Mouse (Mus musculus): ENCODE measurements at regions not wholly inside any gene's neighbourhood (a gene's known extent, or its start where the extent isn't known, plus 50 kb on each side); places are given as distances from the start of the nearest gene placed in this dataset.
A peak's percentile ranks its signal among the peaks of the same experiment; 100 is the strongest.

GRCm38 (mm10) chr15:51594060-51594459, 2290.6 kb upstream of the Gm7489 start:
- no peaks in the 10 kb centered on the region for H3K27me3 ChIP-seq (replicated peaks; ENCODE audit: control insufficient read depth, insufficient read depth, low read length)
- no peak overlapping the region for H3K4me2 ChIP-seq
- WGBS, result 57% methylated on average over 5 of the region's 5 CpGs
- no peak overlapping the region for H3K4me3 ChIP-seq (ENCODE audit: low read depth, low read length)
- H3K36me3 ChIP-seq (ENCODE audit: control insufficient read depth, insufficient read depth, low read length), result no peaks in the 10 kb centered on the region
- no peak overlapping the region for H3K27ac ChIP-seq (ENCODE audit: low read depth, low read length)
- no peaks in the 10 kb centered on the region for H3K9me3 ChIP-seq (ENCODE audit: control insufficient read depth, low read length)
- no peaks in the 10 kb centered on the region for H3K4me1 ChIP-seq (replicated peaks; ENCODE audit: control insufficient read depth, insufficient read depth, low read length)
- ATAC-seq (replicated peaks; ENCODE audit: low FRiP score) (no peak), DNase-seq (ENCODE audit: low spot score) (no peak)
- H3K9ac ChIP-seq (ENCODE audit: low read depth, low read length), result no peak overlapping the region

- H3K27me3 ChIP-seq (replicated peaks; ENCODE audit: control insufficient read depth, insufficient read depth, low read length), result no peaks in the 10 kb centered on the region
- H3K9ac ChIP-seq (ENCODE audit: low read depth, low read length), result no peak overlapping the region
- H3K4me3 ChIP-seq (ENCODE audit: low read depth, low read length), result no peak overlapping the region
- no peak overlapping the region for H3K27ac ChIP-seq (ENCODE audit: low read depth, low read length)
- WGBS, result 62% methylated on average over 1 of the region's 1 CpGs
- no peak overlapping the region for H3K4me2 ChIP-seq
- no peaks in the 10 kb centered on the region for H3K36me3 ChIP-seq (ENCODE audit: control insufficient read depth, insufficient read depth, low read length)
- H3K9me3 ChIP-seq (ENCODE audit: control insufficient read depth, low read length), result no peaks in the 10 kb centered on the region
- no peak for ATAC-seq (replicated peaks; ENCODE audit: low FRiP score)
- no peak for DNase-seq (ENCODE audit: low spot score)
- H3K4me1 ChIP-seq (replicated peaks; ENCODE audit: control insufficient read depth, insufficient read depth, low read length), result no peaks in the 10 kb centered on the region
Measured at GRCm38 (mm10) chr15:51595655-51596054, 2289.1 kb upstream of the Gm7489 start.

GRCm38 (mm10) chr15:51597841-51598240, 2286.9 kb upstream of the Gm7489 start:
- Histone ChIP-seq H3K27ac (ENCODE audit: low read depth, low read length) (no peak overlapping the region), H3K9me3 (ENCODE audit: control insufficient read depth, low read length) (no peaks in the 10 kb centered on the region), H3K27me3 (replicated peaks; ENCODE audit: control insufficient read depth, insufficient read depth, low read length) (no peaks in the 10 kb centered on the region), H3K4me1 (replicated peaks; ENCODE audit: control insufficient read depth, insufficient read depth, low read length) (no peaks in the 10 kb centered on the region), H3K9ac (ENCODE audit: low read depth, low read length) (no peak overlapping the region), H3K4me3 (ENCODE audit: low read depth, low read length) (no peak overlapping the region), H3K36me3 (ENCODE audit: control insufficient read depth, insufficient read depth, low read length) (no peaks in the 10 kb centered on the region), H3K4me2 (no peak overlapping the region)
- ATAC-seq (replicated peaks; ENCODE audit: low FRiP score) (no peak), DNase-seq (ENCODE audit: low spot score) (no peak)
- WGBS, result 76% methylated on average over 3 of the region's 3 CpGs

GRCm38 (mm10) chr15:51601128-51601855, 2283.4 kb upstream of the Gm7489 start:
- Histone ChIP-seq H3K4me2 (no peak overlapping the region), H3K27ac (ENCODE audit: low read depth, low read length) (no peak overlapping the region), H3K9ac (ENCODE audit: low read depth, low read length) (no peak overlapping the region), H3K9me3 (ENCODE audit: control insufficient read depth, low read length) (no peaks in the 10 kb centered on the region), H3K27me3 (replicated peaks; ENCODE audit: control insufficient read depth, insufficient read depth, low read length) (no peaks in the 10 kb centered on the region), H3K4me3 (ENCODE audit: low read depth, low read length) (no peak overlapping the region), H3K36me3 (ENCODE audit: control insufficient read depth, insufficient read depth, low read length) (no peaks in the 10 kb centered on the region), H3K4me1 (replicated peaks; ENCODE audit: control insufficient read depth, insufficient read depth, low read length) (no peaks in the 10 kb centered on the region)
- 62% methylated on average over 10 of the region's 10 CpGs for WGBS
- no peak for DNase-seq (ENCODE audit: low spot score)
- ATAC-seq (replicated peaks; ENCODE audit: low FRiP score), result no peak

GRCm38 (mm10) chr15:51621455-51621854, 2263.3 kb upstream of the Gm7489 start:
- Histone ChIP-seq H3K27ac (ENCODE audit: low read depth, low read length) (no peak overlapping the region), H3K4me3 (ENCODE audit: low read depth, low read length) (no peak overlapping the region), H3K4me2 (no peak overlapping the region), H3K9me3 (ENCODE audit: control insufficient read depth, low read length) (no peaks in the 10 kb centered on the region), H3K4me1 (replicated peaks; ENCODE audit: control insufficient read depth, insufficient read depth, low read length) (no peaks in the 10 kb centered on the region), H3K27me3 (replicated peaks; ENCODE audit: control insufficient read depth, insufficient read depth, low read length) (no peaks in the 10 kb centered on the region), H3K9ac (ENCODE audit: low read depth, low read length) (no peak overlapping the region), H3K36me3 (ENCODE audit: control insufficient read depth, insufficient read depth, low read length) (no peaks in the 10 kb centered on the region)
- 86% methylated on average over 6 of the region's 6 CpGs for WGBS
- DNase-seq (ENCODE audit: low spot score) (no peak), ATAC-seq (replicated peaks; ENCODE audit: low FRiP score) (no peak)

GRCm38 (mm10) chr15:51627463-51627862, 2257.2 kb upstream of the Gm7489 start:
- WGBS, result 88% methylated on average over 5 of the region's 5 CpGs
- Histone ChIP-seq H3K4me2 (no peak overlapping the region), H3K4me3 (ENCODE audit: low read depth, low read length) (no peak overlapping the region), H3K27me3 (replicated peaks; ENCODE audit: control insufficient read depth, insufficient read depth, low read length) (no peaks in the 10 kb centered on the region), H3K36me3 (ENCODE audit: control insufficient read depth, insufficient read depth, low read length) (no peaks in the 10 kb centered on the region), H3K9ac (ENCODE audit: low read depth, low read length) (no peak overlapping the region), H3K9me3 (ENCODE audit: control insufficient read depth, low read length) (no peaks in the 10 kb centered on the region), H3K27ac (ENCODE audit: low read depth, low read length) (no peak overlapping the region), H3K4me1 (replicated peaks; ENCODE audit: control insufficient read depth, insufficient read depth, low read length) (no peaks in the 10 kb centered on the region)
- DNase-seq (ENCODE audit: low spot score), result no peak
- no peak for ATAC-seq (replicated peaks; ENCODE audit: low FRiP score)

GRCm38 (mm10) chr15:51628518-51628917, 2256.2 kb upstream of the Gm7489 start:
- ATAC-seq (replicated peaks; ENCODE audit: low FRiP score), result no peak
- Histone ChIP-seq H3K9me3 (ENCODE audit: control insufficient read depth, low read length) (no peaks in the 10 kb centered on the region), H3K4me2 (no peak overlapping the region), H3K36me3 (ENCODE audit: control insufficient read depth, insufficient read depth, low read length) (no peaks in the 10 kb centered on the region), H3K4me3 (ENCODE audit: low read depth, low read length) (no peak overlapping the region), H3K27ac (ENCODE audit: low read depth, low read length) (no peak overlapping the region), H3K4me1 (replicated peaks; ENCODE audit: control insufficient read depth, insufficient read depth, low read length) (no peaks in the 10 kb centered on the region), H3K27me3 (replicated peaks; ENCODE audit: control insufficient read depth, insufficient read depth, low read length) (no peaks in the 10 kb centered on the region), H3K9ac (ENCODE audit: low read depth, low read length) (no peak overlapping the region)
- WGBS, result 66% methylated on average over 4 of the region's 4 CpGs
- DNase-seq (ENCODE audit: low spot score), result no peak

- Histone ChIP-seq H3K4me2 (no peak overlapping the region), H3K4me1 (replicated peaks; ENCODE audit: control insufficient read depth, insufficient read depth, low read length) (no peaks in the 10 kb centered on the region), H3K27me3 (replicated peaks; ENCODE audit: control insufficient read depth, insufficient read depth, low read length) (no peaks in the 10 kb centered on the region), H3K27ac (ENCODE audit: low read depth, low read length) (no peak overlapping the region), H3K9me3 (ENCODE audit: control insufficient read depth, low read length) (no peaks in the 10 kb centered on the region), H3K9ac (ENCODE audit: low read depth, low read length) (no peak overlapping the region), H3K4me3 (ENCODE audit: low read depth, low read length) (no peak overlapping the region), H3K36me3 (ENCODE audit: control insufficient read depth, insufficient read depth, low read length) (no peaks in the 10 kb centered on the region)
- no peak for ATAC-seq (replicated peaks; ENCODE audit: low FRiP score)
- WGBS, result 80% methylated on average over 10 of the region's 10 CpGs
- DNase-seq (ENCODE audit: low spot score), result no peak
Measured at GRCm38 (mm10) chr15:51631881-51632280, 2252.8 kb upstream of the Gm7489 start.

- 73% methylated on average over 6 of the region's 6 CpGs for WGBS
Measured at GRCm38 (mm10) chr15:51633068-51633467, 2251.6 kb upstream of the Gm7489 start.

More at GRCm38 (mm10) chr15:51633068-51633467, 2251.6 kb upstream of the Gm7489 start:
- Histone ChIP-seq H3K9me3 (ENCODE audit: control insufficient read depth, low read length) (no peaks in the 10 kb centered on the region), H3K27me3 (replicated peaks; ENCODE audit: control insufficient read depth, insufficient read depth, low read length) (no peaks in the 10 kb centered on the region), H3K4me1 (replicated peaks; ENCODE audit: control insufficient read depth, insufficient read depth, low read length) (no peaks in the 10 kb centered on the region), H3K27ac (ENCODE audit: low read depth, low read length) (no peak overlapping the region), H3K4me3 (ENCODE audit: low read depth, low read length) (no peak overlapping the region), H3K36me3 (ENCODE audit: control insufficient read depth, insufficient read depth, low read length) (no peaks in the 10 kb centered on the region), H3K4me2 (no peak overlapping the region), H3K9ac (ENCODE audit: low read depth, low read length) (no peak overlapping the region)
- DNase-seq (ENCODE audit: low spot score) (no peak), ATAC-seq (replicated peaks; ENCODE audit: low FRiP score) (peak; percentile 63)

All from liver, embryonic 11.5 days (tissue).